Mouse (Mus musculus): ENCODE measurements at regions not wholly inside any gene's neighbourhood (a gene's known extent, or its start where the extent isn't known, plus 50 kb on each side); places are given as distances from the start of the nearest gene placed in this dataset.

GRCm38 (mm10) chr1:159034952-159035351 is 54.7 kb upstream of the Pappa2 start:
- no peak for DNase-seq (ENCODE audit: low spot score)

GRCm38 (mm10) chr1:159036371-159036770 is 56.1 kb upstream of the Pappa2 start:
- no peak for DNase-seq (ENCODE audit: low spot score)

- no peak for DNase-seq (ENCODE audit: low spot score)
Observed at GRCm38 (mm10) chr1:159045870-159046385, 65.6 kb upstream of the Pappa2 start.

- DNase-seq (ENCODE audit: low spot score) = no peak
Observed at GRCm38 (mm10) chr1:159065024-159065423, 84.7 kb upstream of the Pappa2 start.

- no peak for DNase-seq (ENCODE audit: low spot score)
Observed at GRCm38 (mm10) chr1:159099205-159099604, 118.9 kb upstream of the Pappa2 start.

- no peak for DNase-seq (ENCODE audit: low spot score)
Observed at GRCm38 (mm10) chr1:159122201-159122600, 109.9 kb upstream of the Cop1 start.

GRCm38 (mm10) chr1:159124874-159125273 is 107.2 kb upstream of the Cop1 start:
- no peak for DNase-seq (ENCODE audit: low spot score)

GRCm38 (mm10) chr1:159135301-159135700 is 96.8 kb upstream of the Cop1 start:
- DNase-seq (ENCODE audit: low spot score) = peak; percentile 76

- no peak for DNase-seq (ENCODE audit: low spot score)
Observed at GRCm38 (mm10) chr1:159147788-159148497, 84.2 kb upstream of the Cop1 start.

GRCm38 (mm10) chr1:159148498-159149187 is 83.5 kb upstream of the Cop1 start:
- DNase-seq (ENCODE audit: low spot score) = no peak

GRCm38 (mm10) chr1:159149207-159149606 is 82.9 kb upstream of the Cop1 start:
- no peak for DNase-seq (ENCODE audit: low spot score)

GRCm38 (mm10) chr1:159149721-159150120 is 82.4 kb upstream of the Cop1 start:
- DNase-seq (ENCODE audit: low spot score) = no peak

GRCm38 (mm10) chr1:159150351-159150750 is 81.8 kb upstream of the Cop1 start:
- DNase-seq (ENCODE audit: low spot score) = no peak

- no peak for DNase-seq (ENCODE audit: low spot score)
Observed at GRCm38 (mm10) chr1:159156428-159156827, 75.7 kb upstream of the Cop1 start.

- no peak for DNase-seq (ENCODE audit: low spot score)
Observed at GRCm38 (mm10) chr1:159160035-159160960, 71.8 kb upstream of the Cop1 start.

GRCm38 (mm10) chr1:159163113-159163885 is 68.8 kb upstream of the Cop1 start:
- DNase-seq (ENCODE audit: low spot score) = no peak

GRCm38 (mm10) chr1:159182031-159182430 is 50.1 kb upstream of the Cop1 start:
- DNase-seq (ENCODE audit: low spot score) = no peak

Measured in urinary bladder, postnatal 25 days (tissue).